Mouse (Mus musculus): ENCODE results near the gene Ate1.

- TF ChIP-seq CTCF (conservative IDR thresholded peaks at IDR 0.05; ENCODE audit: insufficient read depth, insufficient read length, low read depth, low read length) (no peak), POLR2A (IDR thresholded peaks at IDR 0.05; ENCODE audit: low read depth, low read length) (no peak)
Observed at GRCm38 (mm10) chr7:130378308-130378707, 141.9 kb downstream of the Ate1 start.
